Mouse (Mus musculus): Measurements from ENCODE around the gene Stradb.

Gene Stradb

DNA sequence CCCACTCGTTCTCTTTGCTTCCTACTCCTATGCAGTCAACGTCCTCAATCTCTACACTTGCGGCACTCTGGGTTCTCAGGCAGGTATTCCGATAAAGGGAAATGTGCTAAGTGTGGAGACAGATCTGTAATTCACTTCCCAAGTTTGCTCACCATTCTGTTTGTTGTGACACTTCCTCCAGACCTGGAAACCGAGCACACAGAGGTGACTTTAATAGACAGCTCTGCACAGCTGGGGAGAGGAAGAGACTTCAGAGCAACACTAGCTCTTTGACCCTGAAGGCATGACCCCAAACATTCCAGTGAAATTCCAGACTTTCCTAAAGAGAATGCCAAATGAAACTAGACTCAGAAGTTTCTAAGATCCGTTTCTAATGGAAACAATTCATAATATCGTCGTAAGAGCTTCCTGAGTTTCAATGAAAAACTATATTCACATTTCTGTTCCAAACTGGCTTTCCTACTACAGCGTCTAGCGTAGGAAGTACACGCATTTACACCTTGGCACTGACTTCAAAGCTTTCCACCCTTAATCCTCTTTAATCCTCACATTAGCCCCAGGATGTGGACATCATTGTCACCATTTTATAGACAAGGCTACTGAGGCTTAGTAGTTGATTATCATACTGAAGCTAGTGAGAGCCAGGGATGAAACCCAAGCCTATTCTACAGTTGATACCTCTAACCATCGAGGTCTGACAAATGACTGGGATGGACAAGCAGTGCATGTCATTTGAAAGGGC, 12.0 kb upstream of the Stradb start:
- peak; percentile 77 for DNase-seq

DNA sequence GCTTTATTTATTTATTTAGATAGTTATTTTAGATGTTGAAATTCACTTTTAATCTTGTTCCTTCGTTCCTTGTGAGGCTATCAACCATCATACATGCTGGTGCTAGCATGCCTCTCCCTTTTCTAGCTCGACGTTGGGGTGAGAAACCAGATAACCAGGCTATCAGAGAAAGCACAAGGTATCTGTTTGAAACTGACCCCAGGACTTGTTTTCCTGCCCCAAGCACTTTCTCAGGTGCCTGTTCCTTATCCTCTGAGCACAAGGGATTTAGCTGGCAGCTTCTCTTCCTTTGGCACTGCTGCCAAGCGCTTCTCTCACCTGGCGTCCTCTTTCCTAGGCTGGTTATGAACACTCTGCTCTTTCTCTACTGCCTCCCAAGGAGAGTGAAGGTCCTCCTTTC, 10.9 kb upstream of the Stradb start:
- no peak for DNase-seq

DNA sequence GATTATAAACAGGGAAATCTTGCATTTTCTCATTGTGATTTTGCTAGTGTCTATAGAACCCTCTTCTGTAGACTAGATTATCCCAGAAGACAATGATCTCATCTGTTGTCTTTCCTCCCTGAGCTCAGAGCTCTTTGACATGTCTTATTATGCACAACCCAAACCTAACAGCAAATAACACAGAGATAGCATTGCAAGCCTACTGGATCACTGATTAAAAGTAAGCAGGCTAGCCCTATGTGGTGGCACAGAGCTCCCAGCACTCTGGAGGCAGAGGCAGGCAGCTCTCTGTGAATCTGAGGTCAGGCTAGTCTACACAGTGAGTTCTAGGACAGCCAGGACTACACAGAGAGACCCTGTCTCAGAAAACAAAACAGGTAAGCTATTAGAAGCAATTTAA, 10.5 kb upstream of the Stradb start:
- no peak for DNase-seq

DNA sequence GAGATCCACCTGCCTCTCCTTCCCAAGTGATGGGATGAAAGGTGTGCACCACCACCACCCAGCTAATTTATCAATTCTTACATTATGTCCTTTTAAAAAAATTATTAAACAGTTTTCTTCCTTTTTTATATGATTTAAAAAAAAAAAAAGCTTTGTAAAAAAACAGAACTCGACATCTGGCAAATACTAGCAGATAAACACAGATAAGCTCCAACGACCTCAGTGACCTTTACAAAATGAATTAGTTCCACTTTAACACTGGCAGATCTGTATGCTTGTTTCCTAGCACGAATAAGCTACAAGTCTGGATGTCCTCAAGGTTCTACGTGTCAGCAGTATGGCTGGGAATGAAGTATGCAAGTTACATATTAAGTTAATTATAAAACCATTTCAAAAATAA, 5.8 kb upstream of the Stradb start:
- DNase-seq: no peak

DNA sequence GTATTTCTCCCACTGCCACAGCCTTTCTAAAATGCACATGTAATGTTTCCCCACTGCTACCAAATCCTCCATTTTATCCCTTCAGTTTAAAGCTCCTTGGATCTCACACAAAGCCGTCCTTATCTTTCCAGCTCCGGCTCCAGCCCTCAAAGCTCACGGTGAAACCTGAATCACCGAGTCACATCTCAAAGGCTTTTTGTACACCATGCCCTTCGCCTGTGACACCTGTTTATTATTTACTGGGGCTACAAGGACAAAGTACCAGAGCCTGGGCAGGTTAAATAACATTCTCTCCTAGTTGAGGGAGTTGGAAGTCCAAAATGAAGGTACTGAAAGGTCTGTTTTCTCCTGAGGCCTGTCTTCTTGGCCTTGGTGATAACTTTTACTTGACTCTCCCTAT, 3.3 kb upstream of the Stradb start:
- peak; percentile 32 for DNase-seq

DNA sequence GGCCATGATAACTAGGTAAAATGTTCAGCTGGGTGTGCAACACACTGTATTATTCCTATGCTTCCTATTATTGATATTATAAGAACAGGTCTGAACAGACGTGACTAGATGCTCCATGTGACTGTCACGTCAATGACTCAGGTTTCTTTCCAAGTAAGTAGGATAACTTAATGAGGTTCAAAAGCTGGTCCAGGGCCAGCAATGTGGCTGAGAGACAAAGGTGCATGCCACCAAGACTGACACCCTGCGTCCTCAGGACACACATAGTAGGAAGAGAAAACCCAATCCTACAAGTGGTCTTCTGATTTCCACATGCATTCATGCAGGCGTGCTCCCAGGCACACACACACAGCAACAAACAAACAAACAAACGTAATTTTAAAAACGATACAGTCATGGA, 2.2 kb upstream of the Stradb start:
- DNase-seq: no peak

DNA sequence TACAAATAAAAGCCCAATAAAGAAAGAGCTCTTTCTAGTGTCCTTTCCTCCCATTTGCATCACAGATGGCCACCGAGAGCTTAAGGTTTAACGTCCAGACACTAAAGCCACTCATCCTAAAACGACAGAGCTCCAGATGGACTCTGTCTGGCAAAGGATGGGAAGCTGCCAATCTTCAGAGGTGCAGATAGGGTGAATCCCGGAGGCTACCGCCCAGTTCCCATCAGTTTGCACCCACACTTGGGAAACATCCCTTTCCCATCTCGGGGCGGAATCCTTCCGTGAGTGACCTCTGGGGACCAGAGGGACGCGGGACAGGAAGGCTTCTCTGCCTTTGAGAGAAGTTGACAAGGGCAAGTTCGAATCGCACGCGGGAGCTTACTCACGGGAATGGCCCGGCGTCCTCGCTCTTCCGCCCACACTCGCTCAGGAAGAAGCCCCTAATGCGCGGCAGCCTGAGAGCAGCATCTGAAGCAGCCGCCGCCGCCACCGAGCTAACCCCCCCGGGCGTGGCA, 414 bp upstream of the Stradb start:
- no peak for DNase-seq

DNA sequence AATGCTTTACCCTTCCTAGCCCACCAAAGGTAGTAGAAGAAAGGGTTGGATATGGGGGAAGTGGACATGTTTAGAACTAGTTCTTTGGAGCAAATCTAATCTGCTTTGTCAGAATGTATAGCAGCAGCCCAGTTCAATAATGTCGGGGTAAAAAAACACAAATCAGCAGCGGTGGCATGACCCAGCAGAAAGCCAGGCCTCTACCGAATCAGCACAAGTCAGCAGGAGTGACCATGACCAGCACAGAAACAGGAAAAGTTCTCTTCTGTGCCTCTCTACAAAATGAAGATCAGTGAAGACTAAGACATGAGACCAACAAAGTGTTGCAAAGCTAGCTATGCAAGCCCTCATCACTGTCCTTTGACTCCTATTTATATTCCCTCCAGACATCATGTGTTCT, 9.0 kb downstream of the Stradb start:
- no peak for DNase-seq

DNA sequence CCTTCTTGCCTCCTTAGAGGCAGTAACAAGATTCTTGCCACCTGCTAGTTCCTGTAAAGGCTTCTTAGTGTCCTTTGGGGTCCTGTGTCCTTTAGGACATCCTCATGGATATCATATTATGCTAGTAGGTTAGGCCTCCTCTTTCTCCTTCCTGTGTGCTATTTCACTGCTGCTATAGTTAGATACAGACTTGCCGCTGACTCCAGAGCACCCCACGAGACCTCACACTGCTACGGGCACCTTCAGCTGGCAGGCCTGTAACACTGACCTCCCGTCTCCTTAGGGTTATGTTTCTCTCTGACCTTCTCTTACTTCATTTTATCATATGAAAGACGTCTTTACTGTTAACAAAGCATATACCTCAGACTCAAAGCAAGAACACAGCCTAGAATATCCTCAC, 11.3 kb downstream of the Stradb start:
- DNase-seq: no peak

DNA sequence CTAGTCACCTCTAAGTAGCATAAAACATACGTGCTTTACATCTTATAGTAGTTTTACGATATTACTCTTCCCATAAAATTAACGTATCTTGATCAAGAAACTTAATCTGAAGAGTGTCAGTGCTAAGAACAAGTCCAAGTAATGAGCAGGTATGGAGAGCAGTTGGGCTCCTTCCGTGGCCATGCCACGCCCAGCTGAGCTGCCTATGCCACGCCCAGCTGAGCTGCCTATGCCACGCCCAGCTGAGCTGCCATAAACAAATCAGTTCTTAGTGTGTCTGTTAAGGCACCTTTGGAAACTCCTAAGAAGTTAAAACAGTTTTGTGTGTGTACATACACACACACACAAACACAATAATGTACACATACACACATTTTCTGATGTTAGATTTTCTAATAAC, 19.8 kb downstream of the Stradb start:
- no peak for DNase-seq

DNA sequence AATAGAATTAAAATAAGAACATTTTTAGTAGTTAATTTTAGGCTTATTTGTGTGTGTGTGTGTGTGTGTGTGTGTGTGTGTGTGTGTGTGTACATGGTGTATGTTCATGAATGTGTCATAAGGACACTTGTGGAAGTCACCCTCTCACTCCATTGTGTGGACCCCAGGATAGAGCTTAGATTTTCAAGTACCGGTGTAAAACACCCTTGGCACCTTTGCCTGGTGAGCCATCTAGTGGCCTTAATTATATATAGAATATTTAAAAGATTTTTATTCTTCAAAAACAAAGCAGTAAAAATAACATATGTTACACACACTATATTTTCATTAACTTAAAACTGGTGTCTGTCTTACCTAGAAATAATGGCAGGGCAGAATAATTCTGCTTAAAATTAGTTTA, 20.4 kb downstream of the Stradb start:
- DNase-seq: no peak

DNA sequence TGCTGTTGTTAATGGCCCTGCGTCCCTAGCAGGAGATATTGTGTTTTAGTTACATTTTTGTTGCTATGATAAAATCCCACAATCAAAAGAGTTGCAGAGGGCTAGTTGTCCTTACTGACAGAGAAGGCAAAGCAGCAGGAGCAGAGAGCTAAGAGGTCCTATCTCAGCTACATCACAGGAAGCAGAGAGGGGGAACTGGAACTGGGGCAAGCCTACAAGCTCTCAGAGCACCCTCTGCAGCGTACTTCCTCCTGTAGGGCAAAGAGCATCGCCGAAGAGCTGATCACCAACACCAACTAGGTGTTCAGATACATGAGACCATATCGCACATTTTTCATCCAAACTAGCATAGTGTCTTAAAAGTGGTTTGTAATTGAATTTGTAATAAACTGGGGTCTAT, 22.0 kb downstream of the Stradb start:
- no peak for DNase-seq

DNA sequence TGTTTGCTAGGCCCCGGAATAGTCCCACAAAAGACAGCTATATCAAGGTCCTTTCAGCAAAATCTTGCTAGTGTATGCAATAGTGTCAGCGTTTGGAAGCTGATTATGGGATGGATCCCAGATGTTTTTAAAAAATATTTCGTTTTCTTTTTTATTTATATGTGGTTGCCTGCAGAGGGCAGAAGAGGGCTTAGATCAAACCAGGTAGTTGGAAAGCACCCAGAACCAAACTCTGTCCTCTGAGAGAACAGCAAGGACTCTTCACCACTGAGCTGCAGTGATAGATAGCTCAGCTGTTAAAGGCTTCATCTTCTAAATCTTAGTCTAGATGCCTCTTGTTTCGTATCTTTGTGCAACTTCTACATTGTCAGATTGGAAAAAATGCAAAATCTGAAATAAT, 35.9 kb downstream of the Stradb start:
- peak; percentile 55 for DNase-seq

DNA sequence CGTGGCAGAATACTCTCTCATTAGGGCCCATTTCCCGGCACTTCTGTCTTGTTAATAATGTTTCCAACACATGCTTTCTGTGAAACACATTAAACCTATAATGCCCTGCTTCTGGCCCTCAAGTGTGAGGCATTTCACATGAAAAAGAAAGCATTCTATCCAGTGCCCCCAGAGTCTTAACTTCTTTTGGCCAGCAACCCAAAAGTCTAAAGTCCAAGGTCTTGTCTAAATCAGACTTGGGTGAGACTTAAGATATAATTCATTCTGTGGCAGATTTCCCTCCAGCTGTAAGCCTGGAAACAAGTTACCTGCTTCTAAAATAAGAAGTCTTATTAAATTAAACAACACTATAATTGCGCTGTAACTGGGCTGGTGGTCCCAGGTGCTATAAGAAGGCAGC, 48.2 kb downstream of the Stradb start:
- DNase-seq: peak; percentile 21

DNA sequence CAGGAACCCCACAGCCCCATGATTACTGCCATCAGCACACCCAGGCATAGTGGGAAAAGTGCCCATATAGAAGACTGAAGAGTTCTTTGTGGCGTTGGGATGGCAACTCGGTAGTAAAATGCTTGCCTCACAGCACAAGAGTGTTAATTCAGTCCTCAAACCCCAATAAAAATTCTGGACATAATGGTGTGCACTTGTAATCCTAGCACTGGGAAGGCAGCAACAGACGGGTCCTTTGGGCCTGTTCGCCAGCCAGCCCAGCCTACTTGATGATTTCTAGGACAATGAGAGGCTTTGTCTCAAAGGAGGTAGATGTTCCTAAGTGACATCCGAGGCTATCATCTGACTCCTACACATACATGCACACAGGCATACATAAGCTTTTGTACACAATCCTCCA, 64.4 kb downstream of the Stradb start:
- no peak for DNase-seq
